Mouse (Mus musculus) olfactory bulb, adult 2 months (tissue): ENCODE results near the gene Kbtbd12.

ENCODE experiments used
- CTCF ChIP-seq: fragments of 200-500 bp; IDR thresholded peaks from 2 replicates; pipeline ENCODE4 v1.5.1; 2012; ENCODE audit warnings: low read depth, mild to moderate bottlenecking, low read length, moderate library complexity; ENCODE audit not compliant: insufficient read depth
- POLR2A ChIP-seq: fragments of 200-500 bp; IDR thresholded peaks from 2 replicates; pipeline ENCODE4 v1.6.1; 2012; ENCODE audit warnings: mild to moderate bottlenecking, low read depth, low read length, moderate library complexity; ENCODE audit not compliant: insufficient read depth

DNA sequence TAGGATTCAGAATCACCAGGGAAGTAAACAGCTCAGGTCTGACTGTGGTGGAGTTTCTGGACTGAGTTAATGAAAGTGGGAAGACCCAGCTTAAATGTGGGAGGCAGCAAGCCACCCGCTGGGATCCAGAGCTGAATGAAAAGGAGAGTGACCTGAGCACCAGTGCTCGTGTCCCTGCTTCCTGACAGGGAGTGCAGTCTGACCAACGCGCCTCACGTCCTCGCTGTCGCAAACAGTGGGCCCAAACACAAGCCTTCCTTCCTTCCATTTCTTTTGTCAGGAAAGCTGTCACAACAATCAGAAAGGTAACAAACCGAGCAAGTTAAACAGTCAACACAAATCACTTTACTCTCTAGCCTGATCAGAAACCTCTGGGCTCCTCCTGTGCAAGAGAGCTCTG lies 121.8 kb downstream of the Kbtbd12 start:
- no peak for TF ChIP-seq CTCF
- no peak for TF ChIP-seq POLR2A
